Mouse (Mus musculus): ENCODE data around the gene Masp1. TPM values are rescaled to one million over a fixed set of nuclear protein-coding genes. Genes with fewer than 3 reads are reported as not detected.

Masp1 gene
- 1.8 TPM for polyA plus RNA-seq (2014; fragmentation: Illumina TruSeq; extraction: RNeasy Lipid Tissue Mini Kit (QIAGEN cat#74804); ENCODE audit: low read depth, low replicate concordance)

DNA sequence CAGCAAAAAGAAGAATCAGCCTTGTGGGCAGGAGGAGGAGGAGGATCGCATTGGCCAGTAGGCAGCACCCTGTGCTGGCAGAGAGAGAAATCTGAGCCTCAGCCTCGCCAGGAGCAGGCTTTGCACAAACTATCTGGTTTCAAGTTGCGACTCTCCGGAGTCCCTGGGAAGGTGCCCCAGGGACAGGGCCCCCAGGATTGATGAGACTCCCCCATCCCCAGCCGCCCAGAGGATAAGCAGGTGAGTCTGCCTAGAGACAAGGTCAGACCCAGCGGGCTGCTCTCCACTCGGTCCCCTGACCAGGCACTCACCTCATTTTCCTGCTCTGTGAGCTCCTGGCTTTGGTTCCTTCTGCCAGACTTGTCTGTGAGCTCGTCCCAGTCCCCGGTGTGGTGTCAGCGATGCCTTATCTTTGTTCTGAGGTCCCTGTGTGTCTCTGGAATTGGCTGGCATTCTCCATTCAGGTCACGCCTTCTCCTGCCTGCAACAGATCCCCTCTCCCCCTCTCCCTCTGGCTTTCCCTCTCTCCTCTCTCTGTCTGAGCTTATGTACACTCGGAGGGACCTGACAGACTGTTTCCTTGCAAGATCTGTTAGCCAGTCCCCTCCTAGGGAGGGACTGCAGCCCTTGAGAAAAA, at the start of gene Masp1, which contains the start of gene Rtp4:
Gene Masp1 (minus strand): TSS at position 581 of the 637 bp plus-strand sequence.
Gene Rtp4 (plus strand): TSS at position 57 of the 637 bp plus-strand sequence.

DNA sequence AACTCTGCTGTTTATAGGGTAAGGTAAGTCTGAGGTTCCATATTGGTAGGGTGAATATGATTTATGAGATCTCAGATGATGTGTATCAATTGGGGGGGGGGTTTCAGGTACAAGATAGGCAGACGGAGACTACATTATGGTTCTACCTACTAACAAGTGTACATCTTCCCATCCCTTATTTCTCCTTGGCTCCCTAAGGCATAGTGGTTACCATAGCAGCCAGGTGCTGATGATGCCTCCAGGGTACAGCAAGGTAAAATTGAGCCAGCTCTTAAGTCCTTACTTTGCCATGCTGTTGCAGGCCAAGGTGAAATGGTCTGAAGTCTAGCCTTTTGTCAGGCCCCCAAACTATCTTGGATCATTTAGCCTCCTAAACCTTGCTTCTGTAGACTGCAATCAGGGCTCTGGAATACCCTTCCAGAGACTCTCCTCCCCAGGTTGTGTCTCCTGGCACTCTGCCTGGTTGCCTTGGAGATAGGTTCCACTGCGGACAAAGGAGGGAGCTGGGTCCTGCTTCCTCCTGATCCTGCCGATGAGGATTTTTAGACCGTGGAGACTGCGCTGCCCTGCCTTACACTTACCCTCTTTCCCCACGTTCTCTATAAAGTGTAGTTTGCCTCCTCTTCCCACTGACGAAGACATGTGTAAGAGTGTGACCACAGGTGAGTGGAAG, 91.8 kb downstream of the Masp1 start, which contains the start of gene Rtp1:
Gene Rtp1 (plus strand): TSS at position 487 of the 673 bp plus-strand sequence.

Other genes starting within 250 kb of the Masp1 start
- gene Rtp1, start 91.7 kb downstream of the Masp1 start, polyA plus RNA-seq (2014; fragmentation: Illumina TruSeq; extraction: RNeasy Lipid Tissue Mini Kit (QIAGEN cat#74804); ENCODE audit: low read depth, low replicate concordance): not detected
- 11.8 TPM for gene Rtp4, start 524 bp downstream of the Masp1 start, polyA plus RNA-seq (2014; fragmentation: Illumina TruSeq; extraction: RNeasy Lipid Tissue Mini Kit (QIAGEN cat#74804); ENCODE audit: low read depth, low replicate concordance)